Mouse (Mus musculus): Measurements from ENCODE around the gene Trappc10. TPM values are rescaled to one million over a fixed set of nuclear protein-coding genes. Genes with fewer than 3 reads are reported as not detected.

Trappc10 gene
- polyA plus RNA-seq, 1 experiment: 18.2 TPM

DNA sequence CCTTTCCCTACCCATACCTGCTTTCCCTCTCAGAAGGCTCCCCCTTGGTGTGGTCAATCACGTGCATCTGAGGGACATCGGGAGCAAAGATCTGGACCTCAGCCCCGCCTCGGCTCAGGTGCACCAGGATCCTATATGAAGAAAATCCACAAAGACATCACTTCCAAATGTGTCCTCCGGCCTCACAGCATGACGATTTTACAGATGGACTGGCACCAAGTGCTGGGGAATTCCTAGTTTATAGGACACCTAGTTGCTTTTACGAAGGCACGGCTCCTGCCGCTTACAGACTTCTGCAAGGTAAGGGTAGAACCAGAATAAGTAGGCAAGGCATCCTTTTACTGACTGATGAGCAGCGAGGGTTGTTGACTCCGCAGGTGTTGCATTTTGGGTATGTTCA lies 75.6 kb downstream of the Trappc10 start:
- peaks cover 36% of the 10 kb centered on the region for H3K36me3 ChIP-seq (ENCODE audit: control insufficient read depth, insufficient read depth)
- H3ac ChIP-seq (ENCODE audit: control insufficient read depth, insufficient read length, low read depth): peak overlapping the region; percentile 92
- TF ChIP-seq MYOD1 (IDR thresholded peaks at IDR 0.05; ENCODE audit: control insufficient read depth, insufficient read length, low read depth) (no peak), MYOG (IDR thresholded peaks at IDR 0.05; ENCODE audit: control insufficient read depth, extremely low read depth, insufficient read length) (no peak), MAX (IDR thresholded peaks at IDR 0.05) (no peak), CTCF (IDR thresholded peaks at IDR 0.05; ENCODE audit: control insufficient read depth, insufficient read depth, insufficient read length) (no peak), CEBPB (IDR thresholded peaks at IDR 0.05; ENCODE audit: low read depth) (no peak), USF1 (IDR thresholded peaks at IDR 0.05; ENCODE audit: low read depth) (no peak), FOSL1 (IDR thresholded peaks at IDR 0.05; ENCODE audit: insufficient read depth, low read length, poor library complexity, severe bottlenecking) (no peak)
- peak overlapping the region; percentile 59 for H3K4me3 ChIP-seq (ENCODE audit: insufficient read depth, poor library complexity, severe bottlenecking)
- no peaks in the 10 kb centered on the region for H3K79me3 ChIP-seq (ENCODE audit: low read depth)
- no peaks in the 10 kb centered on the region for H3K27me3 ChIP-seq (ENCODE audit: control insufficient read depth, insufficient read depth, insufficient read length)
- H3K79me2 ChIP-seq (ENCODE audit: control insufficient read depth, insufficient read depth): peaks cover 8% of the 10 kb centered on the region

DNA sequence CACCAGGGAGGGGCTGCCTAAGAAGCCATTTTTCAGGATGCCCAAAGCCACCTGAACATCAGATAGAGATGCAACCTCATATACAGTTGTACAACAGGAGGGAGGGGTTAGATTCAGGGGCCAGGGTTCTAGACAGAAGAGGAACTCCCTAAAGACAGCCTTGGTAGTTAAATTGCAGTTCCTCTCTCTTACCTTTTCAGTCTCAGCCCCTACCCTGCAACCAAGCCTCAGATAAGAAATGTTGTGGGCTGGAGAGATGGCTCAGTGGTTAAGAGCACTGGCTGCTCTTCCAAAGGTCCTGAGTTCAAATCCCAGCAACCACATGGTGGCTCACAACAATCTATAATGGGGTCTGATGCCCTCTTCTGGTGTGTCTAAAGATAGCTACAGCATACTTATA lies 76.7 kb downstream of the Trappc10 start:
- Histone ChIP-seq H3K79me3 (ENCODE audit: low read depth) (no peaks in the 10 kb centered on the region), H3K36me3 (ENCODE audit: control insufficient read depth, insufficient read depth) (peaks cover 27% of the 10 kb centered on the region), H3K27me3 (ENCODE audit: control insufficient read depth, insufficient read depth, insufficient read length) (no peaks in the 10 kb centered on the region), H3K79me2 (ENCODE audit: control insufficient read depth, insufficient read depth) (peaks cover 8% of the 10 kb centered on the region), H3ac (ENCODE audit: control insufficient read depth, insufficient read length, low read depth) (no peak overlapping the region), H3K4me3 (ENCODE audit: insufficient read depth, poor library complexity, severe bottlenecking) (no peak overlapping the region)
- TF ChIP-seq CTCF (IDR thresholded peaks at IDR 0.05; ENCODE audit: control insufficient read depth, insufficient read depth, insufficient read length): no peak
- TF ChIP-seq MYOD1 (IDR thresholded peaks at IDR 0.05; ENCODE audit: control insufficient read depth, insufficient read length, low read depth): no peak
- TF ChIP-seq MAX (IDR thresholded peaks at IDR 0.05): no peak
- TF ChIP-seq FOSL1 (IDR thresholded peaks at IDR 0.05; ENCODE audit: insufficient read depth, low read length, poor library complexity, severe bottlenecking): no peak
- no peak for TF ChIP-seq MYOG (IDR thresholded peaks at IDR 0.05; ENCODE audit: control insufficient read depth, extremely low read depth, insufficient read length)
- no peak for TF ChIP-seq CEBPB (IDR thresholded peaks at IDR 0.05; ENCODE audit: low read depth)
- TF ChIP-seq USF1 (IDR thresholded peaks at IDR 0.05; ENCODE audit: low read depth): no peak

DNA sequence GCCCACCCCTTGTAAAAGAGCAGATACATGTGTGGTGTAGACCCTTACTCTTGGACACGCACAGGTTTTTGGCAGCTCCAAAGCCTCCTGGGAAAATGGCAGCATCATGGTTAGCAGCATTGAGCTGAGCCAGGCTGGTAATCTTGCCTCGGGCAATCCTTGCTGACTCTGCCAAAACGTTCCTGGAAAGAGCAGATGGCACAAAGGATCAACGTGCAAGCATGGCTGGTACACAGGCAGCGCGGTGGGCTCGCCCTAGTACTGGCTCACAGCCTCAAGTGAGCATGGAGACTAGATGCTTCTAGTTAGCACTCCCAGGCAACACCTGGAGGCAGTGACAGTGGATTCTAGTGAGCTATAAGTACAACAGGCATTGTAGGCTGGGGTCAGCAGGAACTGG lies 77.1 kb downstream of the Trappc10 start:
- no peak for TF ChIP-seq MYOG (IDR thresholded peaks at IDR 0.05; ENCODE audit: control insufficient read depth, extremely low read depth, insufficient read length)
- TF ChIP-seq USF1 (IDR thresholded peaks at IDR 0.05; ENCODE audit: low read depth): no peak
- Histone ChIP-seq H3K79me3 (ENCODE audit: low read depth) (no peaks in the 10 kb centered on the region), H3ac (ENCODE audit: control insufficient read depth, insufficient read length, low read depth) (no peak overlapping the region), H3K36me3 (ENCODE audit: control insufficient read depth, insufficient read depth) (peaks cover 23% of the 10 kb centered on the region), H3K79me2 (ENCODE audit: control insufficient read depth, insufficient read depth) (peaks cover 8% of the 10 kb centered on the region), H3K4me3 (ENCODE audit: insufficient read depth, poor library complexity, severe bottlenecking) (no peak overlapping the region), H3K27me3 (ENCODE audit: control insufficient read depth, insufficient read depth, insufficient read length) (no peaks in the 10 kb centered on the region)

DNA sequence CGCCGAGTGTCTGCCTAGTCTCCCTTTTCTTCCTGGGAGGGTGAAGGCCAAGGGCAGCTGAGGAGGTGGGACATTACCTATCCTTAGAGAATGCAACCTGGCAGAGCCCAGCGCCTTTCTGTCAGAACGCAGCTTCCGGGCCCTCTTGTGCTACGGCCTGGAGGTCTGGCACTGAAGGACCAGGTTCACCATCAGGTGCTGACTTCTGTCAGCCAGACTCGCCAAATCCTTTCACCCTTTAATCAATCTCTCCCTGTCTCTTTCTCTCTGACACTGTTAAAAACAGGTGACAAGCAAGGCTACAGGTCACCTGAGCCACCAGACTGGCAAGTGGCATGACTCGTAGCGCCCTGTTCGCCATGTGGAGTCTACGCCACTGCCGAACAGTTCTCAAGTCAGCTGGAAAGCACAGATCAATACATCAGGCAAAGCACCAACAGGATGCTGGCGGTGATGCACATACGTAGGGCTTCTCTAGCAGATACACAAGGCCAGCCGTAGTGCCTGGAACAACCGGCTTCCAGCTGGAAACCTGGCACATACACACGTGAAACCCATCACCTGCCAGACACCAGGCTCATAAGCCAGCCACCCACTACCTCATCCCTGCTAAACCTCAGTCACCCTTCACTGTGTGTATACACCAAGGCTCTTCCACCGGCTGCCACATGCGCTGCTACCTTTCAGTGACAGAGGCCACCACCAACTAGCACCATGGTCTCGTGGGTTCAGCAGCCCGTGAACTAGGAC lies 79.0 kb downstream of the Trappc10 start:
- no peaks in the 10 kb centered on the region for H3K79me3 ChIP-seq (ENCODE audit: low read depth)
- H3K4me3 ChIP-seq (ENCODE audit: insufficient read depth, poor library complexity, severe bottlenecking): no peak overlapping the region
- peaks cover 8% of the 10 kb centered on the region for H3K79me2 ChIP-seq (ENCODE audit: control insufficient read depth, insufficient read depth)
- H3ac ChIP-seq (ENCODE audit: control insufficient read depth, insufficient read length, low read depth): no peak overlapping the region
- H3K27me3 ChIP-seq (ENCODE audit: control insufficient read depth, insufficient read depth, insufficient read length): no peaks in the 10 kb centered on the region
- peaks cover 5% of the 10 kb centered on the region for H3K36me3 ChIP-seq (ENCODE audit: control insufficient read depth, insufficient read depth)
- TF ChIP-seq FOSL1 (IDR thresholded peaks at IDR 0.05; ENCODE audit: insufficient read depth, low read length, poor library complexity, severe bottlenecking): no peak
- TF ChIP-seq MYOG (IDR thresholded peaks at IDR 0.05; ENCODE audit: control insufficient read depth, extremely low read depth, insufficient read length): no peak

DNA sequence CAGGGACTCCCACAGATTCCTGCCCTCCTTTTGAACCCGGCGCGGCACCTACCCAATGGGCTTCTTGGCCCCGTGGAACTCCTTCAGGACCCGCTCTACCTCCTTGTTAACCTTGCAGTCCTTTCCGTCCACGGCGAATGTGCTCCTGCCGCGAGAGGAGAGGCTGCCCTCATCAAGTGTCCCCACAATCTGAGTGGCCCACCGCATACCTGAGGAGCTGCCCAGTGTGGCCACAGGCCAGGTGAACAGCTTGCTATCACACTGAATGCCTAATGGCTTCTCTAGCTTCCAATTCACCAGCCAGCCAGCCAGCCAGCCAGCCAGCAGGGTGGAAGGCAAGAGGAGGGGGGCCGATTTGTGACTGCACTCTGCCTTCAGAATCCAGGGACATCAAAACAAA lies 79.7 kb downstream of the Trappc10 start:
- no peak for TF ChIP-seq MYOG (IDR thresholded peaks at IDR 0.05; ENCODE audit: control insufficient read depth, extremely low read depth, insufficient read length)
- TF ChIP-seq CTCF (IDR thresholded peaks at IDR 0.05; ENCODE audit: control insufficient read depth, insufficient read depth, insufficient read length): no peak
- TF ChIP-seq USF1 (IDR thresholded peaks at IDR 0.05; ENCODE audit: low read depth): no peak
- TF ChIP-seq MAX (IDR thresholded peaks at IDR 0.05): no peak
- no peak for TF ChIP-seq CEBPB (IDR thresholded peaks at IDR 0.05; ENCODE audit: low read depth)
- TF ChIP-seq FOSL1 (IDR thresholded peaks at IDR 0.05; ENCODE audit: insufficient read depth, low read length, poor library complexity, severe bottlenecking): no peak
- no peak for TF ChIP-seq MYOD1 (IDR thresholded peaks at IDR 0.05; ENCODE audit: control insufficient read depth, insufficient read length, low read depth)
- Histone ChIP-seq H3K36me3 (ENCODE audit: control insufficient read depth, insufficient read depth) (no peaks in the 10 kb centered on the region), H3ac (ENCODE audit: control insufficient read depth, insufficient read length, low read depth) (no peak overlapping the region), H3K79me3 (ENCODE audit: low read depth) (no peaks in the 10 kb centered on the region), H3K4me3 (ENCODE audit: insufficient read depth, poor library complexity, severe bottlenecking) (no peak overlapping the region), H3K79me2 (ENCODE audit: control insufficient read depth, insufficient read depth) (peaks cover 8% of the 10 kb centered on the region), H3K27me3 (ENCODE audit: control insufficient read depth, insufficient read depth, insufficient read length) (no peaks in the 10 kb centered on the region)

DNA sequence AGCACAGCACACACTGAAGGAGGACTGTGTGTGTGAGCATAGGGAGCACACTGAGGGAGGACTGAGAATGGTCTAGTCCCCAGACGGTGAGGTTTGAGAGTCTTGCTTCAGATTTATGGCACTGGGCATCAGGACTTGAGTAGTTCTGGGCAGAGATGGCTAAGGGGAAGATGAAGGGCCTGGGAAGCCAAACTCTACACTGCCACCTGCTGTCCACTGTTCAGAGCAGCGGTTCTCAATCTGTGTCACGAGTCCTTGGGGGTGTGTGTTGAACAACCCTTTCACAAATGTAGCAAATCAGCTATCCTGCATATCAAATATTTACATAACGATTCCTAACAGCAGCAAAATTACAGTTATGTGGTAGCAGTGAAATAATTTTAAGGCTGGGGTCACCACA lies 80.5 kb downstream of the Trappc10 start:
- Histone ChIP-seq H3K4me3 (ENCODE audit: insufficient read depth, poor library complexity, severe bottlenecking) (no peak overlapping the region), H3K36me3 (ENCODE audit: control insufficient read depth, insufficient read depth) (no peaks in the 10 kb centered on the region), H3K79me2 (ENCODE audit: control insufficient read depth, insufficient read depth) (peaks cover 3% of the 10 kb centered on the region), H3K79me3 (ENCODE audit: low read depth) (no peaks in the 10 kb centered on the region), H3ac (ENCODE audit: control insufficient read depth, insufficient read length, low read depth) (no peak overlapping the region), H3K27me3 (ENCODE audit: control insufficient read depth, insufficient read depth, insufficient read length) (no peaks in the 10 kb centered on the region)
- TF ChIP-seq USF1 (IDR thresholded peaks at IDR 0.05; ENCODE audit: low read depth): no peak
- TF ChIP-seq CTCF (IDR thresholded peaks at IDR 0.05; ENCODE audit: control insufficient read depth, insufficient read depth, insufficient read length): peak; percentile 50
